ENCODE assay signal across 10 mouse cellular contexts in genomic region chr17:80815747-80816146, GRCm38 (mm10).
DNase-seq lines count a peak whose midpoint lies in the region; ATAC-seq lines count a peak whose summit lies in the region.
"Had no signal": no experiment of that assay in that cellular context is flagged by ENCODE, and none has a peak within 500 bp of the region (broad histone marks: within the 10 kb centered on the region; RNA-seq: fewer than 3 reads in every experiment).

No protein-coding gene starts in this region.

- peaks cover 5% of the 10 kb centered on the region; the same call in 1 of the 2 replicates for H3K9me3 ChIP-seq in midbrain, embryonic 10.5 days (replicated peaks)
- H3K9me3 ChIP-seq in midbrain, embryonic 16.5 days (replicated peaks; ENCODE audit: control insufficient read depth, low read length, poor library complexity, severe bottlenecking), result no peaks in the 10 kb centered on the region
- H3K9me3 ChIP-seq in limb, embryonic 10.5 days (replicated peaks), result no peaks in the 10 kb centered on the region
- H3K9me3 ChIP-seq: stomach, embryonic 15.5 days had no signal

- no peak overlapping the region for H3K9ac ChIP-seq in midbrain, embryonic 16.5 days (ENCODE audit: low read depth, low read length)
- H3K9ac ChIP-seq: heart, embryonic 13.5 days; stomach, embryonic 15.5 days had no signal

- no peak for ATAC-seq in midbrain, embryonic 16.5 days

- DNase-seq in embryo, embryonic 10.5 days (ENCODE audit: low spot score), result peak; percentile 51
- no peak for DNase-seq in embryo, embryonic 9.5 days (ENCODE audit: extremely low spot score)
- peak; percentile 28 for DNase-seq in midbrain, embryonic 10.5 days (ENCODE audit: low spot score)
- DNase-seq in limb, embryonic 10.5 days (ENCODE audit: low spot score), result peak; percentile 46
- DNase-seq in thymus, postnatal 14 days, result peak; percentile 49
- no peak for DNase-seq in layer of hippocampus, adult 9-10 months (ENCODE audit: low spot score)
- DNase-seq in frontal cortex, adult 2 months (ENCODE audit: extremely low spot score in 1 of 2, low spot score in 1 of 2), result no peak

- no peaks in the 10 kb centered on the region for H3K36me3 ChIP-seq in midbrain, embryonic 10.5 days
- H3K36me3 ChIP-seq in midbrain, embryonic 16.5 days (ENCODE audit: control insufficient read depth, insufficient read depth, low read length), result no peaks in the 10 kb centered on the region
- H3K36me3 ChIP-seq in limb, embryonic 10.5 days, result no peaks in the 10 kb centered on the region
- H3K36me3 ChIP-seq: heart, embryonic 13.5 days; stomach, embryonic 15.5 days had no signal

- H3K4me1 ChIP-seq in midbrain, embryonic 10.5 days, result no peaks in the 10 kb centered on the region
- H3K4me1 ChIP-seq in midbrain, embryonic 16.5 days (ENCODE audit: control insufficient read depth, insufficient read depth, low read length), result no peaks in the 10 kb centered on the region
- H3K4me1 ChIP-seq in limb, embryonic 10.5 days, result peaks cover 9% of the 10 kb centered on the region; the same call in 1 of the 2 replicates

- H3K4me3 ChIP-seq in midbrain, embryonic 10.5 days, result no peak overlapping the region
- H3K4me3 ChIP-seq in midbrain, embryonic 16.5 days (ENCODE audit: low read depth, low read length), result no peak overlapping the region
- H3K4me3 ChIP-seq in limb, embryonic 10.5 days, result no peak overlapping the region
- H3K4me3 ChIP-seq: heart, embryonic 13.5 days; stomach, embryonic 15.5 days had no signal

- no peak overlapping the region for H3K27ac ChIP-seq in midbrain, embryonic 10.5 days (replicated peaks)
- H3K27ac ChIP-seq in midbrain, embryonic 16.5 days (ENCODE audit: low read length), result no peak overlapping the region
- H3K27ac ChIP-seq in limb, embryonic 10.5 days, result no peak overlapping the region
- H3K27ac ChIP-seq: heart, embryonic 13.5 days; stomach, embryonic 15.5 days had no signal

- H3K4me2 ChIP-seq in midbrain, embryonic 16.5 days (ENCODE audit: low read length), result no peak overlapping the region
- H3K4me2 ChIP-seq: heart, embryonic 13.5 days; stomach, embryonic 15.5 days had no signal

- 84% methylated on average over 4 of the region's 4 CpGs for WGBS in midbrain, embryonic 10.5 days
- WGBS in midbrain, embryonic 16.5 days, result 82% methylated on average over 4 of the region's 4 CpGs
- WGBS in limb, embryonic 10.5 days, result 81% methylated on average over 4 of the region's 4 CpGs

- no peaks in the 10 kb centered on the region for H3K27me3 ChIP-seq in midbrain, embryonic 10.5 days (ENCODE audit: low read depth, poor library complexity, severe bottlenecking)
- H3K27me3 ChIP-seq in midbrain, embryonic 16.5 days (ENCODE audit: control insufficient read depth, insufficient read depth, low read depth, low read length), result no peaks in the 10 kb centered on the region
- no peaks in the 10 kb centered on the region for H3K27me3 ChIP-seq in limb, embryonic 10.5 days (ENCODE audit: low read depth, poor library complexity, severe bottlenecking)
- H3K27me3 ChIP-seq: heart, embryonic 13.5 days; stomach, embryonic 15.5 days had no signal

Comparison
In these comparisons a context has a peak if more than half of its experiments do, and no peak if none do; other contexts are left out.
1. DNase-seq: peak in embryo, embryonic 10.5 days (single experiment), midbrain, embryonic 10.5 days (single experiment), limb, embryonic 10.5 days (single experiment) and thymus, postnatal 14 days (single experiment); none in embryo, embryonic 9.5 days (single experiment), layer of hippocampus, adult 9-10 months (single experiment) and frontal cortex, adult 2 months (0 of 2).